Mouse (Mus musculus): ENCODE results near the gene Mrtfa. TPM values are rescaled to one million over a fixed set of nuclear protein-coding genes. Genes with fewer than 3 reads are reported as not detected.

Gene Mrtfa
- polyA plus RNA-seq, 1 experiment from 2014 or later, result 14.7 TPM

DNA sequence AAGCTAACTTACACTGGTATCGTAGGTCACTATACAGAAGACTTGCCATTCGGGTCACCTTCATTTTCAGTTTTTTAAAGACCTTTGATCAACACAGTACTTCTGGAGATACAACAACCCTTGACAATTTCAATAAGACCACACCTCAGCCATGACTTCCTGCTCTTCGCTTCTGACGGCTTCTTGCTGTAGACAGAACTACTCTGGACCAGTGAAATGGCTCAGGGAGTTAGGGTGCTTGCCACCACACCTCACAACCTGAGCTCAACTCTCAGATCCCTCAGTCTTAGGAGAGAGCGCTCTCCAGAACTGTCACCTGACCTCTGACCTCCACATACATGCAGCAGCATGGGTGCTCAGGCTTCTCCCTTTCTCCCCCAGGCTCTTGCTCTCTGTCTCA lies 59.4 kb downstream of the Mrtfa start:
- Histone ChIP-seq H3K9me3 (ENCODE audit: control insufficient read depth, low read length) (no peaks in the 10 kb centered on the region), H3K4me1 (ENCODE audit: control insufficient read depth in 2 of 2, insufficient read depth in 2 of 2, low read length in 2 of 2) (no peaks in the 10 kb centered on the region), H3K4me3 (ENCODE audit: control insufficient read depth in 1 of 2, insufficient read depth in 1 of 2, low read depth in 1 of 2, low read length in 2 of 2) (no peak overlapping the region), H3K36me3 (ENCODE audit: control insufficient read depth, insufficient read depth, low read length) (no peaks in the 10 kb centered on the region), H3K27me3 (ENCODE audit: control insufficient read depth, insufficient read depth, low read length) (no peaks in the 10 kb centered on the region), H3K4me2 (ENCODE audit: low read length) (no peak overlapping the region), H3K9ac (ENCODE audit: low read length) (no peak overlapping the region), H3K27ac (replicated peaks in 1 of 2; ENCODE audit: control insufficient read depth in 1 of 2, insufficient read depth in 1 of 2, low read depth in 2 of 2, low read length in 2 of 2) (no peak overlapping the region)
- ATAC-seq (ENCODE audit: insufficient number of reproducible peaks, insufficient read depth, low FRiP score, low read depth), result no peak
- WGBS, result 92% methylated on average over 5 of the region's 5 CpGs

DNA sequence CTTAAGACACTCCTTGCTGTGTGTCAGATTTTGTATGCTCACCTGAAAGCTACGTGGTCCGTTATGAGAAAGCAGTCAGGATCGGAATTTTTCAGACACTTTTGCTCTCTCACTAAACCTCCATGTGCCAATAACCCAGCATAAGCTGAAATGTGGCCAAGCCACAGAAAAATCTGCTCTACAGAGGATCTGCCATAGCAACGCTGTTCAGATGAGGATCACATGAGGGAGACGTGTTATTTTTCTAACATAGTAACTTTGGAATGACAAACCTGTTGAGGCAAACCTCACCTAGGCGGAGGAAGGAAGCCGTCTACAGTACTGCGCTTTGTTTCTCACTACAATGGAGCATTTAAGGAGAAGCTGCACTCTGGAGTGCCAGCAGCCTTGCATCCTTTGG lies 60.6 kb downstream of the Mrtfa start:
- Histone ChIP-seq H3K27me3 (ENCODE audit: control insufficient read depth, insufficient read depth, low read length) (no peaks in the 10 kb centered on the region), H3K4me2 (ENCODE audit: low read length) (no peak overlapping the region), H3K9ac (ENCODE audit: low read length) (no peak overlapping the region), H3K27ac (replicated peaks in 1 of 2; ENCODE audit: control insufficient read depth in 1 of 2, insufficient read depth in 1 of 2, low read depth in 2 of 2, low read length in 2 of 2) (no peak overlapping the region), H3K4me1 (ENCODE audit: control insufficient read depth in 2 of 2, insufficient read depth in 2 of 2, low read length in 2 of 2) (no peaks in the 10 kb centered on the region), H3K4me3 (ENCODE audit: control insufficient read depth in 1 of 2, insufficient read depth in 1 of 2, low read depth in 1 of 2, low read length in 2 of 2) (no peak overlapping the region), H3K9me3 (ENCODE audit: control insufficient read depth, low read length) (no peaks in the 10 kb centered on the region), H3K36me3 (ENCODE audit: control insufficient read depth, insufficient read depth, low read length) (no peaks in the 10 kb centered on the region)
- no peak for ATAC-seq (ENCODE audit: insufficient number of reproducible peaks, insufficient read depth, low FRiP score, low read depth)
- 86% methylated on average over 8 of the region's 8 CpGs for WGBS

DNA sequence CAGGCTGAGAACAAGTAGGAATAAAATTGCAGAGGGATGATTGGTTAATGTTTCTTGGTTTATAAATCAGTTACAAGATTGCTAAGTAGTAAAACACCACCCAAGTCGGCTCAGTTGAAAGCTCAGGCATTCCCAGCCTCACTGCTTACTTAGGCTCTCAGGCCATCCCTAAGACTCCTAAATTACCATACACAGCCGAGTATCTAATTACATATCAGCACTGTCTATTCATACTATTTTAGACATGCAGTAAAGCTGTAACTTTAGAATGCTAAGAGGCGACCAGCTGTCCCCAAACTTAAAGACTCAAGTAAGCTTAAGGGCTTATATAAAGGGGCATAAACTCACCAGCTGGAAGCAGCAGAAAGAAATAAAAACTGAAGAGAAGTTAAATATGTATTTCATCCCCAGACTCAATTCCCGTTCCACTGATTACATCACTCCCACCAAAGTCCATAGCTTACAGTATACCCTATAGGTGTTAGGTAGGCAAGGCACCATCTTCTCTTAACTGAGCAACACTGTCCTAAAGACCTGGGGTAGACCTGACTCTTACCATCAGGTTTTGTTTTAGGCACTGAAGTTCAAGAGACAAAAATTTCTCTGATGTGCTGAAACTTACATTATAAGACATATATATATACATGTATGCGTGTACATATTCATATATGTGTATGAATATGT lies 62.3 kb downstream of the Mrtfa start:
- Histone ChIP-seq H3K27ac (replicated peaks in 1 of 2; ENCODE audit: control insufficient read depth in 1 of 2, insufficient read depth in 1 of 2, low read depth in 2 of 2, low read length in 2 of 2) (no peak overlapping the region), H3K4me3 (ENCODE audit: control insufficient read depth in 1 of 2, insufficient read depth in 1 of 2, low read depth in 1 of 2, low read length in 2 of 2) (no peak overlapping the region), H3K36me3 (ENCODE audit: control insufficient read depth, insufficient read depth, low read length) (no peaks in the 10 kb centered on the region), H3K27me3 (ENCODE audit: control insufficient read depth, insufficient read depth, low read length) (no peaks in the 10 kb centered on the region), H3K9me3 (ENCODE audit: control insufficient read depth, low read length) (no peaks in the 10 kb centered on the region), H3K9ac (ENCODE audit: low read length) (no peak overlapping the region), H3K4me1 (ENCODE audit: control insufficient read depth in 2 of 2, insufficient read depth in 2 of 2, low read length in 2 of 2) (no peaks in the 10 kb centered on the region), H3K4me2 (ENCODE audit: low read length) (no peak overlapping the region)
- 80% methylated on average over 5 of the region's 5 CpGs for WGBS
- ATAC-seq (ENCODE audit: insufficient number of reproducible peaks, insufficient read depth, low FRiP score, low read depth), result no peak

DNA sequence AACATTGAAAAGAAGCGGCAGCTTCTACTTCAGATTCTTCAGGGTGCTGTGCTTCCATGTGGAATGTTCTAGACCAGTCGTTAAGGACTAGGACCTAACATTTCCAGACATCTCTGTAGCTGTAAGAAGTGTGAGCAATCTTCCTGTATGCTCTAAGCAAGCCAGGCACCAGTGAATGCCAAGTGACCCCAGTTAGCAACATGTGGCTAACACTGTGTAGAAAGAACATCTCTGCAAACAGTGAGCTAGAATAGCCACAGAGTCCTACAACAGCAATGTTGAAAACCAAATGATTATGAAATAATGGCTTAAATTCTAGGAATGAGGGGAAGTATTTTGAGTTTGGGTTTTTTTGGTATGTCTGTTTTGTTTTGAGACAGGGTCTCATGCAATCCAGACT lies 66.3 kb downstream of the Mrtfa start:
- Histone ChIP-seq H3K9ac (ENCODE audit: low read length) (no peak overlapping the region), H3K4me2 (ENCODE audit: low read length) (no peak overlapping the region), H3K9me3 (ENCODE audit: control insufficient read depth, low read length) (no peaks in the 10 kb centered on the region), H3K4me3 (ENCODE audit: control insufficient read depth in 1 of 2, insufficient read depth in 1 of 2, low read depth in 1 of 2, low read length in 2 of 2) (no peak overlapping the region), H3K27ac (replicated peaks in 1 of 2; ENCODE audit: control insufficient read depth in 1 of 2, insufficient read depth in 1 of 2, low read depth in 2 of 2, low read length in 2 of 2) (no peak overlapping the region), H3K27me3 (ENCODE audit: control insufficient read depth, insufficient read depth, low read length) (no peaks in the 10 kb centered on the region), H3K36me3 (ENCODE audit: control insufficient read depth, insufficient read depth, low read length) (no peaks in the 10 kb centered on the region), H3K4me1 (ENCODE audit: control insufficient read depth in 2 of 2, insufficient read depth in 2 of 2, low read length in 2 of 2) (peaks cover 2 to 7% of the 10 kb centered on the region in 2 experiments; a peak in 2 of 4 replicates)
- WGBS, result 90% methylated on average over 2 of the region's 2 CpGs
- no peak for ATAC-seq (ENCODE audit: insufficient number of reproducible peaks, insufficient read depth, low FRiP score, low read depth)

DNA sequence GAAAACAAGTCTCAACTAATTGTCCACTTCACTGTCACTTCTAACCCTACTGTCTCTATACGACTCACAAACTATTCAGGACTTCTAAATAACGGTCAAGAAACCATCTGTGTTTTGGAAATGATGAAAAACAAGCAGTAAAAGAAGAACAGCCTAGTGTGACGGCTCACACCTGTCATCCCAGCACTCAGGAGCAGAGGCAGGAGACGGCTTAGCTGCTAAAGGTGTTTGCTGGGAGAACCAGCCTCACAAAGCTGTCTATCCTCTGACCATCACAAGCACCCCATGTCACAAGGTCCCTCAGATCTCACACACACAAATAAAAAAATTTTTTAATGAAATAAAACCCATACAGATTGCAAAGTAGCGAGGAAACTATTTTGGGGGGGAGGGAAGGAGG lies 67.4 kb downstream of the Mrtfa start:
- 82% methylated on average over 5 of the region's 5 CpGs for WGBS
- Histone ChIP-seq H3K9me3 (ENCODE audit: control insufficient read depth, low read length) (no peaks in the 10 kb centered on the region), H3K36me3 (ENCODE audit: control insufficient read depth, insufficient read depth, low read length) (no peaks in the 10 kb centered on the region), H3K4me3 (ENCODE audit: control insufficient read depth in 1 of 2, insufficient read depth in 1 of 2, low read depth in 1 of 2, low read length in 2 of 2) (no peak overlapping the region), H3K27ac (replicated peaks in 1 of 2; ENCODE audit: control insufficient read depth in 1 of 2, insufficient read depth in 1 of 2, low read depth in 2 of 2, low read length in 2 of 2) (no peak overlapping the region), H3K4me1 (ENCODE audit: control insufficient read depth in 2 of 2, insufficient read depth in 2 of 2, low read length in 2 of 2) (peaks cover 2 to 7% of the 10 kb centered on the region in 2 experiments; a peak in 2 of 4 replicates), H3K27me3 (ENCODE audit: control insufficient read depth, insufficient read depth, low read length) (no peaks in the 10 kb centered on the region), H3K4me2 (ENCODE audit: low read length) (no peak overlapping the region), H3K9ac (ENCODE audit: low read length) (no peak overlapping the region)
- ATAC-seq (ENCODE audit: insufficient number of reproducible peaks, insufficient read depth, low FRiP score, low read depth), result no peak

DNA sequence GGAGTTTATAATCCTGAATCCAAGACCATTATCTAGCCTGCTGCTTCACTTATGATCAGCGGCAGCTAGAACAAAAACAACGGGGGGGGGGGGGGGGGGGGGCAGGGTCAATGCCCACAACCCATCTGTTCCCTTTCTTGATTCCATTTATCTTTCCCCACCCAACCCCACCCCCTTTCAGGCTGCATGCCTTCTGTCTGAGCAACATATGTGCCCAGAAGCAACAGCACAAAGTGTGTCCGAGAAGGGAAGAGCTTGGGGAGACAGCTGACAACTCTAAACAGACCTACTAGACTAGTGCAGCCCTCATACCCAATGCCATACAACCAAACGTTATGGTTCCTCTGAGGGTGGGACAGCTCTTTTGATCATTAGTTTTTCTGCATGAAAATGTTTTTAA lies 68.0 kb downstream of the Mrtfa start:
- Histone ChIP-seq H3K36me3 (ENCODE audit: control insufficient read depth, insufficient read depth, low read length) (no peaks in the 10 kb centered on the region), H3K4me1 (ENCODE audit: control insufficient read depth in 2 of 2, insufficient read depth in 2 of 2, low read length in 2 of 2) (peaks cover 2 to 7% of the 10 kb centered on the region in 2 experiments; a peak in 2 of 4 replicates), H3K9ac (ENCODE audit: low read length) (no peak overlapping the region), H3K4me2 (ENCODE audit: low read length) (no peak overlapping the region), H3K27me3 (ENCODE audit: control insufficient read depth, insufficient read depth, low read length) (no peaks in the 10 kb centered on the region), H3K4me3 (ENCODE audit: control insufficient read depth in 1 of 2, insufficient read depth in 1 of 2, low read depth in 1 of 2, low read length in 2 of 2) (no peak overlapping the region), H3K27ac (replicated peaks in 1 of 2; ENCODE audit: control insufficient read depth in 1 of 2, insufficient read depth in 1 of 2, low read depth in 2 of 2, low read length in 2 of 2) (no peak overlapping the region), H3K9me3 (ENCODE audit: control insufficient read depth, low read length) (no peaks in the 10 kb centered on the region)
- no peak for ATAC-seq (ENCODE audit: insufficient number of reproducible peaks, insufficient read depth, low FRiP score, low read depth)
- WGBS, result 49% methylated on average over 4 of the region's 4 CpGs

DNA sequence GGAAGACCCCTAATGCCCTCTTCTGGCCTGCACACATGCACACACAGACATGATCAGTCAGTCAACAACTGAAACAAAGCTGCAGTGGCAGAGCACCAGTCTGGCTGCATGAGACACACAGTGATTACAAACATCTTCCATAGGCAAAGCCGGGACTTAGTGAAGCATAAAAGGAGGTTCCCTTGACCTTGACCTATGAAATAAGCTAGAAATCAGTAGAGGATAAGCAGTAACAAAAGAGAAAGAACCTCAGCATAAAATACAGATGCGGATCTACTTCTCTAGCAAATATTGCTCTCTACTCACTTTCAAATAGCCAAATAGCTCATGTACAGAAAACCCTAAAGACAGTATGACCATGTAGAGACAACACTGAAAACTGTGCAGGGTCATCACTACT lies 68.5 kb downstream of the Mrtfa start:
- WGBS, result 77% methylated on average over 2 of the region's 2 CpGs
- Histone ChIP-seq H3K9me3 (ENCODE audit: control insufficient read depth, low read length) (no peaks in the 10 kb centered on the region), H3K36me3 (ENCODE audit: control insufficient read depth, insufficient read depth, low read length) (no peaks in the 10 kb centered on the region), H3K27me3 (ENCODE audit: control insufficient read depth, insufficient read depth, low read length) (no peaks in the 10 kb centered on the region), H3K9ac (ENCODE audit: low read length) (no peak overlapping the region), H3K4me3 (ENCODE audit: control insufficient read depth in 1 of 2, insufficient read depth in 1 of 2, low read depth in 1 of 2, low read length in 2 of 2) (no peak overlapping the region), H3K4me2 (ENCODE audit: low read length) (no peak overlapping the region), H3K4me1 (ENCODE audit: control insufficient read depth in 2 of 2, insufficient read depth in 2 of 2, low read length in 2 of 2) (peaks cover 2 to 7% of the 10 kb centered on the region in 2 experiments; a peak in 2 of 4 replicates), H3K27ac (replicated peaks in 1 of 2; ENCODE audit: control insufficient read depth in 1 of 2, insufficient read depth in 1 of 2, low read depth in 2 of 2, low read length in 2 of 2) (no peak overlapping the region)
- no peak for ATAC-seq (ENCODE audit: insufficient number of reproducible peaks, insufficient read depth, low FRiP score, low read depth)

DNA sequence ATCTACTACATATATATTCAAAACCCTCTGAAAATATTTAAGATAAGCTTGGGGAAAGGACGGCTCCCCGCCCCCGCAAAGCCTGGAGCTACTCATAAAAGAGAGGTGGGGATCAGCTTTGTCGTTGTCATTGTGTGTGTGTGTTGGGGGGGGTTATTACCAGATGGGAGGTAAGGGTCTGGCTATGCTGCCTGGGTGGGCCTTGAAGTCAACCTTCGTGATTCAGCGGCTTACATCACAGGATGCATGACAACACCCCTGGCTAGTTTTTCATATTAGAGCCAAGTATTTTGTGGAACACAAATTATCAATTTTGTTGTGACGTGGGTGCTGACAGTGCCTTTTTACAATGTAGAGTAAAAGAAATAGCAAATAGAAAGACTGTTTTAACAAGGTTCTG lies 69.6 kb downstream of the Mrtfa start:
- H3K9ac ChIP-seq (ENCODE audit: low read length), result no peak overlapping the region
- H3K4me2 ChIP-seq (ENCODE audit: low read length), result no peak overlapping the region
- peaks cover 5% of the 10 kb centered on the region; the same call in 1 of the 2 replicates for H3K36me3 ChIP-seq (ENCODE audit: control insufficient read depth, insufficient read depth, low read length)
- peaks cover 2 to 7% of the 10 kb centered on the region in 2 experiments; a peak in 2 of 4 replicates for H3K4me1 ChIP-seq (ENCODE audit: control insufficient read depth in 2 of 2, insufficient read depth in 2 of 2, low read length in 2 of 2)
- no peak for ATAC-seq (ENCODE audit: insufficient number of reproducible peaks, insufficient read depth, low FRiP score, low read depth)
- H3K9me3 ChIP-seq (ENCODE audit: control insufficient read depth, low read length), result no peaks in the 10 kb centered on the region
- H3K27me3 ChIP-seq (ENCODE audit: control insufficient read depth, insufficient read depth, low read length), result no peaks in the 10 kb centered on the region
- no peak overlapping the region for H3K4me3 ChIP-seq (ENCODE audit: control insufficient read depth in 1 of 2, insufficient read depth in 1 of 2, low read depth in 1 of 2, low read length in 2 of 2)
- no peak overlapping the region for H3K27ac ChIP-seq (replicated peaks in 1 of 2; ENCODE audit: control insufficient read depth in 1 of 2, insufficient read depth in 1 of 2, low read depth in 2 of 2, low read length in 2 of 2)
- WGBS, result 82% methylated on average over 7 of the region's 7 CpGs

All from heart, embryonic 14.5 days (tissue).